Mouse (Mus musculus) left cerebral cortex, adult 6 months (tissue): ENCODE data around the gene Gabra1. TPM values are rescaled to one million over a fixed set of nuclear protein-coding genes. Genes with fewer than 3 reads are reported as not detected.

Experiments used
- long read RNA-seq, 2 experiments: library from polyadenylated mRNA; unstranded; transcript quantifications; one replicate each; pipeline ENCODE4 v2.0.0; 2019 to 2020
- polyA plus RNA-seq: library from polyadenylated mRNA; unstranded; fragments of <200 nt; fragmentation: Nextera tagmentation; gene quantifications from 2 replicates; pipeline ENCODE4 v1.2.3, GENCODE M21; 2021

The Gabra1 gene
- polyA plus RNA-seq, result 335 and 473 TPM in 2 replicates
- long read RNA-seq, experiment 1, full-length matches to known transcripts, result 823 of 1,070 reads
- long read RNA-seq, experiment 1, partial matches to known transcripts, result 119 of 1,070 reads
- long read RNA-seq, experiment 1, other reads (novel, unspliced or antisense), result 128 of 1,070 reads
- long read RNA-seq, experiment 2, full-length matches to known transcripts, result 135 of 322 reads
- long read RNA-seq, experiment 2, partial matches to known transcripts, result 66 of 322 reads
- long read RNA-seq, experiment 2, other reads (novel, unspliced or antisense), result 121 of 322 reads

DNA sequence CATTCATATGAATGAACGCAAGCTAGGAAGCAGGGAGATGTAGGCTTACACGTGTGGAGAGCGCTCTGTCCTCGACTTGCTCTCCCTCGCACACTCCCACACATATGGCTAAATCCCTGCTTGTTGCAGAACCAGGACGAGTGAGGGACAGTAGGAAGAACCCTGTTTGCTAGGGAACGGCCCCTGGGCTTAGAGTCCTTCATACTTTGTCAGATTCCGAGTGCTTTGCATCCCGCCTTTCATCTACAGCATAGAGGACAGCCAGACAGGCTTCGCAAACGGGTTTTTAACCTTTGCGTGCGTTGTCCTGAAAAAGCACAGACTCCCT lies at the start of gene Gabra1:
Gene Gabra1, minus strand, starts transcription at position 106 of the 328 bp plus-strand sequence.

Other genes with a start within 250 kb of the Gabra1 start
- 73.3 and 106 TPM in 2 replicates for gene Gabrg2, start 182.1 kb downstream of the Gabra1 start, polyA plus RNA-seq
- 0.05 TPM in 1 of 2 replicates, not detected in the other for gene Gabra6, start 138.1 kb upstream of the Gabra1 start, polyA plus RNA-seq
- 37.2 and 39.1 TPM in 2 replicates for gene Gabrb2, start 236.8 kb upstream of the Gabra1 start, polyA plus RNA-seq